Mouse (Mus musculus) ES-E14 (cell line): ENCODE data around the gene Agr3.

ENCODE experiments used
- CHD2 ChIP-seq: IDR thresholded peaks from 2 replicates; pipeline ENCODE4 v1.6.1; 2014; ENCODE audit warnings: mild to moderate bottlenecking, low read depth, low read length, inconsistent platforms
- HCFC1 ChIP-seq: IDR thresholded peaks from 2 replicates; pipeline ENCODE4 v1.6.1; 2012; ENCODE audit warnings: low read length, inconsistent platforms, borderline replicate concordance; ENCODE audit not compliant: insufficient read depth
- ZC3H11A ChIP-seq: IDR thresholded peaks from 2 replicates; pipeline ENCODE4 v1.6.1; 2012; ENCODE audit warnings: low read depth, mild to moderate bottlenecking, inconsistent platforms, low read length, borderline replicate concordance

DNA sequence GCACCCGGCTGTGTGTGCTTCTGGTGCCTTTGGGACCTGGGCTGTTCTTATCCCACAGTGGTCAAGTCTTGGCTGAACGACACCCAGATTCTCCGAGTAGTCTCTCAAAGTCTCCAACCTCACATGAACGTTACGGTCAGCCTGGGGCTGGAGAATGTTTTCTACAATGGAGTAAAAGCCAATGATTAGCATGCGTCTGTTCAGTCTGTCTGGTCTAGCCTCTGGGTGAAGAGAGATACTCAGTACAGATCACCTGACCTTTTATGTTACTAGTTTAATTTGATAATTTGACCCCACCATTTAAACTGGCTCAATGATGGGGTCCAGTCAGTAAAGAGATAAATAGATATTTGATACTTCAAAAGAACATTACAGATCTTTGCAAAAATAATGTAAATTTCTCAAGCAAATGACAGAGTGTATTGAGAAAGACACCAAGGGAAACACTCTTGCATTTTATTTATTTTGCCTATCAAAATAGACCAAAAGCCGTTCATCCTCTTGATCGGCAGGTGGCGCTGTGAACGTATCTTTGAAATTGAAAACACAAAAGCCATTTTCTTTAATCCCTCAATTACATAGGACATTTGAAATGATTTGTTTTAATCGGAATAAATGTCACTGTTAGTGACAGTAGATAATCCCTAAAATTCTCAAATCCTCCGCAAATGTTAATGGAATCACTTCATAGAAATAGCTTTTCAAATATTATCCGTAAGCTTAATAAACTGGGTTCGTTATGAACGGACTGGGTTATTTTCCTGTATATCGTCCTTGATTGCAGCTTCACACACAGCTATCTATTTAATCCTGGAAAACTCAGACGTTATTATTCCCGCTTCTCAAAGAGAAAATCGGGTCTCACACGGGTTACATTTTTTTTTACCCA is 29.3 kb upstream of the Agr3 start:
- TF ChIP-seq HCFC1 (no peak), CHD2 (no peak), ZC3H11A (no peak)
